Mouse (Mus musculus) monocyte, adult 5-6 weeks (primary cell): ENCODE results near the gene Plce1. TPM values are rescaled to one million over a fixed set of nuclear protein-coding genes. Genes with fewer than 3 reads are reported as not detected.

Experiments used
- ATAC-seq: fragments of 153-309, 156-312 bp; replicated peaks from 2 replicates; pipeline ENCODE4 v1.8.0; 2017; ENCODE audit warnings: mild to moderate bottlenecking; ENCODE audit not compliant: low TSS enrichment, insufficient number of reproducible peaks, severe bottlenecking, poor library complexity, low FRiP score
- total RNA-seq: library from RNA; stranded (forward); fragments of 200-1000, 200-491, 200-594 nt; gene quantifications from 3 replicates; pipeline ENCODE4 v1.2.3, GENCODE M21; 2017

The Plce1 gene
- total RNA-seq, 1 experiment from 2014 or later, result not detected

GRCm38 (mm10) chr19:38687326-38687725 is 206.4 kb downstream of the Plce1 start:
- ATAC-seq, result no peak

- no peak for ATAC-seq
Measured at GRCm38 (mm10) chr19:38688741-38689507, 208.0 kb downstream of the Plce1 start.

GRCm38 (mm10) chr19:38690276-38690675 is 209.4 kb downstream of the Plce1 start:
- ATAC-seq, result no peak

GRCm38 (mm10) chr19:38691533-38691932 is 210.6 kb downstream of the Plce1 start:
- ATAC-seq, result no peak

- no peak for ATAC-seq
Measured at GRCm38 (mm10) chr19:38693331-38693730, 212.4 kb downstream of the Plce1 start.

GRCm38 (mm10) chr19:38693769-38694168 is 212.9 kb downstream of the Plce1 start:
- no peak for ATAC-seq

GRCm38 (mm10) chr19:38701776-38702175 is 220.9 kb downstream of the Plce1 start:
- ATAC-seq, result no peak

- ATAC-seq, result no peak
Measured at GRCm38 (mm10) chr19:38704742-38705141, 223.8 kb downstream of the Plce1 start.

- no peak for ATAC-seq
Measured at GRCm38 (mm10) chr19:38705244-38705643, 224.3 kb downstream of the Plce1 start.

- ATAC-seq, result no peak
Measured at GRCm38 (mm10) chr19:38706449-38706848, 225.5 kb downstream of the Plce1 start.

- no peak for ATAC-seq
Measured at GRCm38 (mm10) chr19:38709376-38709775, 228.5 kb downstream of the Plce1 start.

GRCm38 (mm10) chr19:38721808-38722207 is 240.9 kb downstream of the Plce1 start:
- no peak for ATAC-seq

- ATAC-seq, result no peak
Measured at GRCm38 (mm10) chr19:38722982-38723381, 242.1 kb downstream of the Plce1 start.

- no peak for ATAC-seq
Measured at GRCm38 (mm10) chr19:38723969-38724368, 243.1 kb downstream of the Plce1 start.

- ATAC-seq, result no peak
Measured at GRCm38 (mm10) chr19:38728842-38729241, 247.9 kb downstream of the Plce1 start.

GRCm38 (mm10) chr19:38729264-38729663 is 248.4 kb downstream of the Plce1 start:
- no peak for ATAC-seq

GRCm38 (mm10) chr19:38744546-38744945 is 263.6 kb downstream of the Plce1 start:
- no peak for ATAC-seq

- ATAC-seq, result no peak
Measured at GRCm38 (mm10) chr19:38745810-38746491, 265.0 kb downstream of the Plce1 start.

GRCm38 (mm10) chr19:38746492-38747014 is 265.6 kb downstream of the Plce1 start:
- ATAC-seq, result no peak

- no peak for ATAC-seq
Measured at GRCm38 (mm10) chr19:38750192-38750591, 269.3 kb downstream of the Plce1 start.
